Mouse (Mus musculus): ENCODE data around the gene Ubac2. TPM values are rescaled to one million over a fixed set of nuclear protein-coding genes. Genes with fewer than 3 reads are reported as not detected.

Ubac2 gene
- polyA plus RNA-seq, 1 experiment from 2014 or later, result 53.8 TPM

- 11% methylated on average over 16 of the region's 16 CpGs for WGBS
- H3K9me3 ChIP-seq (replicated peaks; ENCODE audit: control insufficient read depth, low read length), result no peaks in the 10 kb centered on the region
- no peaks in the 10 kb centered on the region for H3K27me3 ChIP-seq (ENCODE audit: control insufficient read depth, insufficient read depth, low read length)
- peak overlapping the region; percentile 97 for H3K4me3 ChIP-seq (ENCODE audit: low read length)
- 0 out of 2 replicates have a peak overlapping the region, but pooled peaks have one; percentile 25 for H3K27ac ChIP-seq (ENCODE audit: low read length)
- H3K4me1 ChIP-seq (ENCODE audit: control insufficient read depth, insufficient read depth, low read length), result peaks cover 20% of the 10 kb centered on the region
- H3K36me3 ChIP-seq (ENCODE audit: control insufficient read depth, insufficient read depth), result no peaks in the 10 kb centered on the region
- ATAC-seq (replicated peaks; ENCODE audit: extremely low read depth, insufficient read depth, low FRiP score), result no peak
- H3K9ac ChIP-seq (ENCODE audit: low read length), result peak overlapping the region; percentile 98
- H3K4me2 ChIP-seq (ENCODE audit: low read depth, low read length), result peak overlapping the region; percentile 99
Observed at GRCm38 (mm10) chr14:121879266-121879840, 933 bp downstream of the Ubac2 start.

GRCm38 (mm10) chr14:121881211-121881610 lies 2.8 kb downstream of the Ubac2 start:
- WGBS, result 79% methylated on average over 7 of the region's 7 CpGs

GRCm38 (mm10) chr14:121884150-121884797 lies 5.9 kb downstream of the Ubac2 start:
- Histone ChIP-seq H3K36me3 (ENCODE audit: control insufficient read depth, insufficient read depth) (no peaks in the 10 kb centered on the region; the same call in 1 of the 2 replicates), H3K4me3 (ENCODE audit: low read length) (no peak overlapping the region), H3K27ac (ENCODE audit: low read length) (peak overlapping the region; percentile 61), H3K4me2 (ENCODE audit: low read depth, low read length) (peak overlapping the region; percentile 25), H3K9ac (ENCODE audit: low read length) (peak overlapping the region; percentile 26; the same call in 1 of the 2 replicates), H3K27me3 (ENCODE audit: control insufficient read depth, insufficient read depth, low read length) (no peaks in the 10 kb centered on the region), H3K4me1 (ENCODE audit: control insufficient read depth, insufficient read depth, low read length) (peaks cover 27% of the 10 kb centered on the region), H3K9me3 (replicated peaks; ENCODE audit: control insufficient read depth, low read length) (no peaks in the 10 kb centered on the region)
- 37% methylated on average over 6 of the region's 6 CpGs for WGBS
- ATAC-seq (replicated peaks; ENCODE audit: extremely low read depth, insufficient read depth, low FRiP score), result no peak

More at GRCm38 (mm10) chr14:121881211-121881610, 2.8 kb downstream of the Ubac2 start:
- Histone ChIP-seq H3K9ac (ENCODE audit: low read length) (no peak overlapping the region), H3K4me3 (ENCODE audit: low read length) (no peak overlapping the region), H3K9me3 (replicated peaks; ENCODE audit: control insufficient read depth, low read length) (no peaks in the 10 kb centered on the region), H3K4me2 (ENCODE audit: low read depth, low read length) (no peak overlapping the region), H3K36me3 (ENCODE audit: control insufficient read depth, insufficient read depth) (no peaks in the 10 kb centered on the region), H3K4me1 (ENCODE audit: control insufficient read depth, insufficient read depth, low read length) (peaks cover 27% of the 10 kb centered on the region), H3K27me3 (ENCODE audit: control insufficient read depth, insufficient read depth, low read length) (no peaks in the 10 kb centered on the region), H3K27ac (ENCODE audit: low read length) (no peak overlapping the region)
- ATAC-seq (replicated peaks; ENCODE audit: extremely low read depth, insufficient read depth, low FRiP score), result no peak

GRCm38 (mm10) chr14:121893747-121894146 lies 15.3 kb downstream of the Ubac2 start:
- WGBS, result 83% methylated on average over 6 of the region's 6 CpGs
- Histone ChIP-seq H3K9me3 (replicated peaks; ENCODE audit: control insufficient read depth, low read length) (no peaks in the 10 kb centered on the region), H3K9ac (ENCODE audit: low read length) (no peak overlapping the region)

GRCm38 (mm10) chr14:121894511-121895135 lies 16.2 kb downstream of the Ubac2 start:
- H3K4me1 ChIP-seq (ENCODE audit: control insufficient read depth, insufficient read depth, low read length), result peaks cover 18% of the 10 kb centered on the region
- H3K9me3 ChIP-seq (replicated peaks; ENCODE audit: control insufficient read depth, low read length), result no peaks in the 10 kb centered on the region
- H3K27me3 ChIP-seq (ENCODE audit: control insufficient read depth, insufficient read depth, low read length), result no peaks in the 10 kb centered on the region
- no peak overlapping the region for H3K4me2 ChIP-seq (ENCODE audit: low read depth, low read length)
- no peak overlapping the region for H3K4me3 ChIP-seq (ENCODE audit: low read length)
- no peaks in the 10 kb centered on the region for H3K36me3 ChIP-seq (ENCODE audit: control insufficient read depth, insufficient read depth)
- no peak overlapping the region for H3K27ac ChIP-seq (ENCODE audit: low read length)
- H3K9ac ChIP-seq (ENCODE audit: low read length), result no peak overlapping the region
- no peak for ATAC-seq (replicated peaks; ENCODE audit: extremely low read depth, insufficient read depth, low FRiP score)
- 84% methylated on average over 5 of the region's 5 CpGs for WGBS

More at GRCm38 (mm10) chr14:121893747-121894146, 15.3 kb downstream of the Ubac2 start:
- Histone ChIP-seq H3K4me3 (ENCODE audit: low read length) (no peak overlapping the region), H3K27ac (ENCODE audit: low read length) (no peak overlapping the region), H3K4me2 (ENCODE audit: low read depth, low read length) (no peak overlapping the region), H3K4me1 (ENCODE audit: control insufficient read depth, insufficient read depth, low read length) (peaks cover 10% of the 10 kb centered on the region; the same call in 1 of the 2 replicates), H3K36me3 (ENCODE audit: control insufficient read depth, insufficient read depth) (no peaks in the 10 kb centered on the region), H3K27me3 (ENCODE audit: control insufficient read depth, insufficient read depth, low read length) (no peaks in the 10 kb centered on the region)
- ATAC-seq (replicated peaks; ENCODE audit: extremely low read depth, insufficient read depth, low FRiP score), result no peak

- Histone ChIP-seq H3K9ac (ENCODE audit: low read length) (no peak overlapping the region), H3K27ac (ENCODE audit: low read length) (no peak overlapping the region), H3K4me1 (ENCODE audit: control insufficient read depth, insufficient read depth, low read length) (peaks cover 18% of the 10 kb centered on the region), H3K27me3 (ENCODE audit: control insufficient read depth, insufficient read depth, low read length) (no peaks in the 10 kb centered on the region), H3K9me3 (replicated peaks; ENCODE audit: control insufficient read depth, low read length) (no peaks in the 10 kb centered on the region), H3K36me3 (ENCODE audit: control insufficient read depth, insufficient read depth) (no peaks in the 10 kb centered on the region), H3K4me2 (ENCODE audit: low read depth, low read length) (no peak overlapping the region), H3K4me3 (ENCODE audit: low read length) (no peak overlapping the region)
- 74% methylated on average over 4 of the region's 4 CpGs for WGBS
- no peak for ATAC-seq (replicated peaks; ENCODE audit: extremely low read depth, insufficient read depth, low FRiP score)
Observed at GRCm38 (mm10) chr14:121895316-121895715, 16.9 kb downstream of the Ubac2 start.

GRCm38 (mm10) chr14:121896126-121897090 lies 18.0 kb downstream of the Ubac2 start:
- no peaks in the 10 kb centered on the region for H3K9me3 ChIP-seq (replicated peaks; ENCODE audit: control insufficient read depth, low read length)
- no peak overlapping the region for H3K4me3 ChIP-seq (ENCODE audit: low read length)
- H3K27me3 ChIP-seq (ENCODE audit: control insufficient read depth, insufficient read depth, low read length), result no peaks in the 10 kb centered on the region
- H3K27ac ChIP-seq (ENCODE audit: low read length), result no peak overlapping the region
- H3K36me3 ChIP-seq (ENCODE audit: control insufficient read depth, insufficient read depth), result no peaks in the 10 kb centered on the region
- H3K9ac ChIP-seq (ENCODE audit: low read length), result no peak overlapping the region
- WGBS, result 59% methylated on average over 6 of the region's 6 CpGs
- no peak overlapping the region for H3K4me2 ChIP-seq (ENCODE audit: low read depth, low read length)
- peaks cover 18% of the 10 kb centered on the region for H3K4me1 ChIP-seq (ENCODE audit: control insufficient read depth, insufficient read depth, low read length)
- ATAC-seq (replicated peaks; ENCODE audit: extremely low read depth, insufficient read depth, low FRiP score), result no peak

GRCm38 (mm10) chr14:121897773-121898172 lies 19.4 kb downstream of the Ubac2 start:
- Histone ChIP-seq H3K9ac (ENCODE audit: low read length) (no peak overlapping the region), H3K36me3 (ENCODE audit: control insufficient read depth, insufficient read depth) (no peaks in the 10 kb centered on the region), H3K27ac (ENCODE audit: low read length) (no peak overlapping the region), H3K9me3 (replicated peaks; ENCODE audit: control insufficient read depth, low read length) (no peaks in the 10 kb centered on the region), H3K4me3 (ENCODE audit: low read length) (no peak overlapping the region), H3K4me1 (ENCODE audit: control insufficient read depth, insufficient read depth, low read length) (peaks cover 18% of the 10 kb centered on the region), H3K27me3 (ENCODE audit: control insufficient read depth, insufficient read depth, low read length) (no peaks in the 10 kb centered on the region), H3K4me2 (ENCODE audit: low read depth, low read length) (no peak overlapping the region)
- ATAC-seq (replicated peaks; ENCODE audit: extremely low read depth, insufficient read depth, low FRiP score), result no peak
- WGBS, result 87% methylated on average over 2 of the region's 2 CpGs
